Mouse (Mus musculus) retina, postnatal 1 day (tissue): Measurements from ENCODE around the gene P4ha1.

Experiments
- DNase-seq: peaks from one replicate; pipeline ENCODE4 v3.0.0-alpha.2; 2012

P4ha1 gene

GRCm38 (mm10) chr10:59324311-59325165, 1.4 kb downstream of the P4ha1 start:
- DNase-seq = peak; percentile 34

- no peak for DNase-seq
Observed at GRCm38 (mm10) chr10:59326612-59327315, 3.7 kb downstream of the P4ha1 start.

GRCm38 (mm10) chr10:59327316-59327710, 4.2 kb downstream of the P4ha1 start:
- DNase-seq = no peak

- DNase-seq = no peak
Observed at GRCm38 (mm10) chr10:59331546-59332256, 8.6 kb downstream of the P4ha1 start.

GRCm38 (mm10) chr10:59333400-59333799, 10.3 kb downstream of the P4ha1 start:
- DNase-seq = no peak

- DNase-seq = no peak
Observed at GRCm38 (mm10) chr10:59334899-59335798, 12.1 kb downstream of the P4ha1 start.

- no peak for DNase-seq
Observed at GRCm38 (mm10) chr10:59336124-59336523, 13.0 kb downstream of the P4ha1 start.

GRCm38 (mm10) chr10:59346560-59346959, 23.5 kb downstream of the P4ha1 start:
- no peak for DNase-seq

GRCm38 (mm10) chr10:59348200-59348599, 25.1 kb downstream of the P4ha1 start:
- no peak for DNase-seq

GRCm38 (mm10) chr10:59349536-59349935, 26.4 kb downstream of the P4ha1 start:
- no peak for DNase-seq

GRCm38 (mm10) chr10:59353065-59353464, 30.0 kb downstream of the P4ha1 start:
- no peak for DNase-seq

GRCm38 (mm10) chr10:59354120-59354519, 31.0 kb downstream of the P4ha1 start:
- DNase-seq = no peak

GRCm38 (mm10) chr10:59355020-59355419, 31.9 kb downstream of the P4ha1 start:
- no peak for DNase-seq

GRCm38 (mm10) chr10:59358744-59359143, 35.6 kb downstream of the P4ha1 start:
- DNase-seq = no peak

- DNase-seq = no peak
Observed at GRCm38 (mm10) chr10:59363208-59363607, 40.1 kb downstream of the P4ha1 start.

GRCm38 (mm10) chr10:59364551-59364950, 41.5 kb downstream of the P4ha1 start:
- no peak for DNase-seq

- DNase-seq = no peak
Observed at GRCm38 (mm10) chr10:59365804-59366589, 42.9 kb downstream of the P4ha1 start.

GRCm38 (mm10) chr10:59366746-59367145, 43.6 kb downstream of the P4ha1 start:
- no peak for DNase-seq

- DNase-seq = no peak
Observed at GRCm38 (mm10) chr10:59367206-59367605, 44.1 kb downstream of the P4ha1 start.

- DNase-seq = no peak
Observed at GRCm38 (mm10) chr10:59368729-59369128, 45.6 kb downstream of the P4ha1 start.

GRCm38 (mm10) chr10:59369426-59369825, 46.3 kb downstream of the P4ha1 start:
- DNase-seq = no peak

- no peak for DNase-seq
Observed at GRCm38 (mm10) chr10:59377906-59378305, 54.8 kb downstream of the P4ha1 start.
